Mouse (Mus musculus): Measurements from ENCODE around the gene Cyp4f18. TPM values are rescaled to one million over a fixed set of nuclear protein-coding genes. Genes with fewer than 3 reads are reported as not detected.

Cyp4f18 gene
- polyA plus RNA-seq, 1 experiment from 2014 or later, result 5.8 TPM

GRCm38 (mm10) chr8:71968636-71969035 lies 40.8 kb downstream of the Cyp4f18 start:
- no peak overlapping the region for H3K4me3 ChIP-seq (ENCODE audit: low read depth, low read length)
- ATAC-seq (no peak), DNase-seq (no peak)
- peaks cover 29% of the 10 kb centered on the region for H3K36me3 ChIP-seq (replicated peaks; ENCODE audit: insufficient read depth, low read length)
- no peak overlapping the region for H3K4me2 ChIP-seq (ENCODE audit: low read depth, low read length)
- no peaks in the 10 kb centered on the region for H3K27me3 ChIP-seq (ENCODE audit: insufficient read depth, low read length)
- no peak overlapping the region for H3K9ac ChIP-seq (replicated peaks)
- WGBS (ENCODE audit: insufficient replicate concordance), result 91% methylated on average over 6 of the region's 6 CpGs
- H3K9me3 ChIP-seq (ENCODE audit: low read length), result 0 out of 2 replicates have a peak, but pooled peaks cover 3% of the 10 kb centered on the region
- TF ChIP-seq EP300 (IDR thresholded peaks at IDR 0.05; ENCODE audit: low read depth), result no peak
- no peak for TF ChIP-seq CTCF (IDR thresholded peaks at IDR 0.05; ENCODE audit: low read depth)
- H3K4me1 ChIP-seq (ENCODE audit: insufficient read depth), result no peaks in the 10 kb centered on the region
- no peak overlapping the region for H3K27ac ChIP-seq (ENCODE audit: low read depth)

DNA sequence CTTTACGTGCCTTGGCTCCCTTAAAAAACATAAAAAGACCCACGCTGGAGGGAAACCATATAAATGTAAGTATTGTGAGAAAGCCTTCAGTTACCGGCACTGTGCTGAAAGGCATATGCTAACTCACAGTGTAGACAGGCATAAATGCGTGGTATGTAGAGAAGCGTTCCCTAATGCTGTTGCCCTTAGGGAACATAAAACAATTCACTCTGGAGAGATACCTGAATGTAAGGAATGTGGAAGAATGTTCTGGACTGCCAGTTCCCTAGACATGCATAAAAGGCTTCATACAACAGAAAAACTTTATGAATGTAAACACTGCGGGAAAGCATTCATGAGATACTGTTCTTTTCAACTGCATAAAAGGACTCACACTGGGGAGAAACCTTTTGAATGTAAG lies 41.3 kb downstream of the Cyp4f18 start:
- Histone ChIP-seq H3K36me3 (replicated peaks; ENCODE audit: insufficient read depth, low read length) (peaks cover 29% of the 10 kb centered on the region), H3K27ac (ENCODE audit: low read depth) (no peak overlapping the region), H3K4me3 (ENCODE audit: low read depth, low read length) (no peak overlapping the region), H3K4me1 (ENCODE audit: insufficient read depth) (no peaks in the 10 kb centered on the region), H3K4me2 (ENCODE audit: low read depth, low read length) (no peak overlapping the region), H3K9ac (replicated peaks) (no peak overlapping the region), H3K9me3 (ENCODE audit: low read length) (0 out of 2 replicates have a peak, but pooled peaks cover 3% of the 10 kb centered on the region), H3K27me3 (ENCODE audit: insufficient read depth, low read length) (no peaks in the 10 kb centered on the region)
- TF ChIP-seq EP300 (IDR thresholded peaks at IDR 0.05; ENCODE audit: low read depth) (no peak), CTCF (IDR thresholded peaks at IDR 0.05; ENCODE audit: low read depth) (no peak)
- DNase-seq, result no peak
- WGBS (ENCODE audit: insufficient replicate concordance), result 90% methylated on average over 6 of the region's 6 CpGs
- no peak for ATAC-seq

DNA sequence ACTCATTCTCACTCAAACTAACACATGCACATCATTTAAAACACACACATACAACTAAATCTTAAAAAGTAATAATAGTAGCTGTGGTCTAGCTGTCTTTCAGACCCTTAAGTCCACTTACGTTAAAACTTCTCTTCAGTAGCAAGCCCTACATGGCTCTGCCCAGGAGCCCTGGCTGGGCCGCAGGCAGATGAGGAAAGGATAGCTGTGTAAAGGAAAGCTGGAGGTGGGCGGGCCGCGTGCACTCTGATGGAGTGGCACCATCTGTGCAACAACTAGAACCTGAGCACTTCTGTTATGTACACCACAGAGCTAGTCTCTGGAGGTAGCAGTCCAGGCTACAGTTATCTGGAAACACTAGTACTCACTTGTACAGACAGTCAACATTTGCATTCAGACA lies 42.2 kb downstream of the Cyp4f18 start:
- 90% methylated on average over 5 of the region's 5 CpGs for WGBS (ENCODE audit: insufficient replicate concordance)
- Histone ChIP-seq H3K36me3 (replicated peaks; ENCODE audit: insufficient read depth, low read length) (peaks cover 29% of the 10 kb centered on the region), H3K9me3 (ENCODE audit: low read length) (0 out of 2 replicates have a peak, but pooled peaks cover 3% of the 10 kb centered on the region), H3K9ac (replicated peaks) (no peak overlapping the region), H3K27ac (ENCODE audit: low read depth) (no peak overlapping the region), H3K4me3 (ENCODE audit: low read depth, low read length) (no peak overlapping the region), H3K27me3 (ENCODE audit: insufficient read depth, low read length) (no peaks in the 10 kb centered on the region), H3K4me2 (ENCODE audit: low read depth, low read length) (no peak overlapping the region), H3K4me1 (ENCODE audit: insufficient read depth) (no peaks in the 10 kb centered on the region)
- DNase-seq, result no peak
- TF ChIP-seq EP300 (IDR thresholded peaks at IDR 0.05; ENCODE audit: low read depth) (no peak), CTCF (IDR thresholded peaks at IDR 0.05; ENCODE audit: low read depth) (no peak)
- ATAC-seq, result no peak

DNA sequence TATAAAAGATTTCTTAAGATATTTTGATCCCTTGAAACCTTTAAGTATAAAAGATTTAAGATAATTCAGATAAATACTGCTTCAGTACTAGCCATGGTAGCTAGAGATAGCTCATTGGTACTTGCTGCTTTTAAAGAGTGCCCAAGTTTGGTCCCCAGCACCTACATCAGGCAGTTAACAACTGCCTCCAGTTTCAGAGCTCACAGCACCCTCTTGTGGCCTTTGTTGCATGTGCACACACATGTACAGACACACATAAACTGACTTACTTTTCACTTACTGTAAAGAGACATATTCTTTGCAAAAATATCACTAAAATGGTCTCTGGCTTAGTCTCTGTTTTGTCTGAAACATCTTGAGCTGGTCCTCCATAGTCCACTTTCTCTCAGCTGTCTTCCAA lies 43.0 kb downstream of the Cyp4f18 start:
- TF ChIP-seq EP300 (IDR thresholded peaks at IDR 0.05; ENCODE audit: low read depth), result no peak
- peak; percentile 37; the same call in 1 of the 2 replicates for TF ChIP-seq CTCF (IDR thresholded peaks at IDR 0.05; ENCODE audit: low read depth)

DNA sequence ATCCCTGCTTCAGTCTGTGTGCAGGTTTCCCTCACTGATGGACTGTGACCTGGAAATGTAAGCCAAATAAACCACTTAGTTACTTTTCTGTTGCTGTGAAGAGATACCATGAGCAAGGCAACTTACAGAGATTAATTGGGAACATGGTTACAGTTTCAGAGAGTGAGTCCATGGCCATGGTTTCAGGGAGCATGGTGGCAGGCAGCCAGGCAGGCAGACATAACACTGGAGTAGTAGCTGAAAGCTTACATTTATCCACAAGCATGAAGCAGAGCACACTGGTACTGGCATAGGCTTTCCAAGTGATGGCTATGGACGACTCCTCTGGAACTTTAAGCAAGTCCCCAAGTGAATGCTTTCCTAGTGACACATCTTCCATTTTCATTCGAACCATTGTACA lies 44.3 kb downstream of the Cyp4f18 start:
- ATAC-seq (no peak), DNase-seq (no peak)
- Histone ChIP-seq H3K4me2 (ENCODE audit: low read depth, low read length) (no peak overlapping the region), H3K27ac (ENCODE audit: low read depth) (no peak overlapping the region), H3K4me1 (ENCODE audit: insufficient read depth) (no peaks in the 10 kb centered on the region), H3K27me3 (ENCODE audit: insufficient read depth, low read length) (no peaks in the 10 kb centered on the region), H3K9me3 (ENCODE audit: low read length) (0 out of 2 replicates have a peak, but pooled peaks cover 3% of the 10 kb centered on the region), H3K4me3 (ENCODE audit: low read depth, low read length) (no peak overlapping the region), H3K36me3 (replicated peaks; ENCODE audit: insufficient read depth, low read length) (peaks cover 29% of the 10 kb centered on the region), H3K9ac (replicated peaks) (no peak overlapping the region)
- 87% methylated on average over 2 of the region's 2 CpGs for WGBS (ENCODE audit: insufficient replicate concordance)
- TF ChIP-seq EP300 (IDR thresholded peaks at IDR 0.05; ENCODE audit: low read depth) (no peak), CTCF (IDR thresholded peaks at IDR 0.05; ENCODE audit: low read depth) (no peak)

More for the DNA sequence above, 43.0 kb downstream of the Cyp4f18 start:
- Histone ChIP-seq H3K27me3 (ENCODE audit: insufficient read depth, low read length) (no peaks in the 10 kb centered on the region), H3K4me3 (ENCODE audit: low read depth, low read length) (no peak overlapping the region), H3K36me3 (replicated peaks; ENCODE audit: insufficient read depth, low read length) (peaks cover 29% of the 10 kb centered on the region), H3K9ac (replicated peaks) (no peak overlapping the region), H3K27ac (ENCODE audit: low read depth) (no peak overlapping the region), H3K4me1 (ENCODE audit: insufficient read depth) (no peaks in the 10 kb centered on the region), H3K4me2 (ENCODE audit: low read depth, low read length) (no peak overlapping the region), H3K9me3 (ENCODE audit: low read length) (0 out of 2 replicates have a peak, but pooled peaks cover 3% of the 10 kb centered on the region)
- ATAC-seq (no peak), DNase-seq (no peak)

DNA sequence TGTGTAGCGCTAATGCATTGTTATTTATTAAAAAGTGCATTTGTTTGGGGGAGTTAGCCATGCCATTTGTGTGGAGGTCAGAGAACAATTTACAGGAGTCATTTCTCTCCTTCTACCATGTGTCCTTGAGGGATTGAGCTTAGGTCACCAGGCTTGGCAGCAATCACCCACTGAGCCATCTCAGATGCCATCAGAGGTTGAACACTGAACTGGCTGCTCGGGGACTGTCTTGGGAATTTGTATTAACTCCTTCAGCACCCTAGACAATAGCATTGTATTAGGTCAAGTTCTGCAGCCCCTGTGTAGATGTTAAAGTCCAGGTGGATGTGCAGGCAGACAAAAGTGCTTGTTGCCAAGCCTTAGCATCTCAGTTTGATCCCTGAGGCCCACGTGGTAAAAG lies 45.4 kb downstream of the Cyp4f18 start:
- H3K4me3 ChIP-seq (ENCODE audit: low read depth, low read length), result no peak overlapping the region
- no peak for TF ChIP-seq EP300 (IDR thresholded peaks at IDR 0.05; ENCODE audit: low read depth)
- TF ChIP-seq CTCF (IDR thresholded peaks at IDR 0.05; ENCODE audit: low read depth), result no peak
- H3K36me3 ChIP-seq (replicated peaks; ENCODE audit: insufficient read depth, low read length), result peaks cover 27% of the 10 kb centered on the region
- DNase-seq (no peak), ATAC-seq (no peak)
- no peak overlapping the region for H3K9ac ChIP-seq (replicated peaks)
- no peaks in the 10 kb centered on the region for H3K27me3 ChIP-seq (ENCODE audit: insufficient read depth, low read length)
- H3K27ac ChIP-seq (ENCODE audit: low read depth), result no peak overlapping the region
- no peaks in the 10 kb centered on the region for H3K4me1 ChIP-seq (ENCODE audit: insufficient read depth)
- WGBS (ENCODE audit: insufficient replicate concordance), result 75% methylated on average over 3 of the region's 3 CpGs
- H3K4me2 ChIP-seq (ENCODE audit: low read depth, low read length), result no peak overlapping the region
- H3K9me3 ChIP-seq (ENCODE audit: low read length), result 0 out of 2 replicates have a peak, but pooled peaks cover 3% of the 10 kb centered on the region

GRCm38 (mm10) chr8:71961796-71962195 lies 47.6 kb downstream of the Cyp4f18 start:
- Histone ChIP-seq H3K36me3 (replicated peaks; ENCODE audit: insufficient read depth, low read length) (peaks cover 11% of the 10 kb centered on the region), H3K4me1 (ENCODE audit: insufficient read depth) (no peaks in the 10 kb centered on the region), H3K4me3 (ENCODE audit: low read depth, low read length) (no peak overlapping the region), H3K27me3 (ENCODE audit: insufficient read depth, low read length) (no peaks in the 10 kb centered on the region), H3K4me2 (ENCODE audit: low read depth, low read length) (no peak overlapping the region), H3K27ac (ENCODE audit: low read depth) (no peak overlapping the region), H3K9me3 (ENCODE audit: low read length) (0 out of 2 replicates have a peak, but pooled peaks cover 3% of the 10 kb centered on the region), H3K9ac (replicated peaks) (no peak overlapping the region)
- DNase-seq (no peak), ATAC-seq (no peak)
- WGBS (ENCODE audit: insufficient replicate concordance), result 85% methylated on average over 5 of the region's 5 CpGs
- TF ChIP-seq CTCF (IDR thresholded peaks at IDR 0.05; ENCODE audit: low read depth) (no peak), EP300 (IDR thresholded peaks at IDR 0.05; ENCODE audit: low read depth) (no peak)
